Mouse (Mus musculus) stomach, embryonic 14.5 days (tissue): Measurements from ENCODE around the gene Gm5771. TPM values are rescaled to one million over a fixed set of nuclear protein-coding genes. Genes with fewer than 3 reads are reported as not detected.
"Not testable (repeated sequence)": the region's sequence is repeated elsewhere in the genome, so short reads cannot be mapped to it uniquely, and the experiment has no call there.

Source experiments
- ATAC-seq: fragments of 200-750 bp; cut with Nextera tagmentation; 2 replicates; pipeline ENCODE4 v1.8.0; 2017; ENCODE audit warnings: low read depth, moderate TSS enrichment; ENCODE audit not compliant: insufficient number of reproducible peaks, insufficient read depth, low FRiP score
- H3K27ac ChIP-seq: fragments of 300-500 bp; sonication (generic); 2 replicates; pipeline ENCODE4 v1.5.1; 2014; ENCODE audit warnings: mild to moderate bottlenecking, low read length, moderate library complexity, mixed read lengths
- H3K27me3 ChIP-seq: fragments of 300-500 bp; sonication (generic); 2 replicates; pipeline ENCODE4 v1.6.1; 2014; ENCODE audit warnings: low read length, control low read depth, mixed read lengths; ENCODE audit not compliant: control insufficient read depth, insufficient read depth
- H3K36me3 ChIP-seq: fragments of 300-500 bp; sonication (generic); 2 replicates; pipeline ENCODE4 v1.6.1; 2014; ENCODE audit warnings: mild to moderate bottlenecking, control low read depth, low read length, moderate library complexity, mixed read lengths; ENCODE audit not compliant: control insufficient read depth, insufficient read depth
- H3K4me1 ChIP-seq: fragments of 300-500 bp; sonication (generic); 2 replicates; pipeline ENCODE4 v1.6.1; 2014; ENCODE audit warnings: low read length, control low read depth, mixed read lengths; ENCODE audit not compliant: control insufficient read depth, insufficient read depth
- H3K4me2 ChIP-seq: fragments of 300-500 bp; sonication (generic); replicated peaks from 2 replicates; pipeline ENCODE4 v1.6.1; 2014; ENCODE audit warnings: low read depth, low read length, control low read depth
- H3K4me3 ChIP-seq: fragments of 300-500 bp; sonication (generic); 2 replicates; pipeline ENCODE4 v1.5.1; 2014; ENCODE audit warnings: low read depth, low read length, control low read depth
- H3K9ac ChIP-seq: fragments of 300-500 bp; sonication (generic); replicated peaks from 2 replicates; pipeline ENCODE4 v1.6.1; 2014; ENCODE audit warnings: low read depth, mild to moderate bottlenecking, control low read depth, low read length, moderate library complexity, mixed read lengths
- H3K9me3 ChIP-seq: fragments of 300-500 bp; sonication (generic); 2 replicates; pipeline ENCODE4 v1.6.1; 2016; ENCODE audit warnings: low read depth, low read length, control low read depth; ENCODE audit not compliant: control insufficient read depth
- WGBS: fragments of 180-500 bp; shearing (Covaris S2); extraction: QIAGEN DNeasy Blood & Tissue Kit; methylation state at CpG from one replicate; pipeline ENCODE4 v1.1.7; 2014; 5-methylcytosine and 5-hydroxymethylcytosine counted together
- polyA plus RNA-seq: library from polyadenylated mRNA; unstranded; fragments of >200 nt; fragmentation: Nextera tagmentation; extraction: Ambion mirVana; gene quantifications from 2 replicates; pipeline ENCODE4 v1.2.1, GENCODE M21; 2014

Gm5771 gene
- 0.69 TPM in 1 of 2 replicates, not detected in the other for polyA plus RNA-seq

DNA sequence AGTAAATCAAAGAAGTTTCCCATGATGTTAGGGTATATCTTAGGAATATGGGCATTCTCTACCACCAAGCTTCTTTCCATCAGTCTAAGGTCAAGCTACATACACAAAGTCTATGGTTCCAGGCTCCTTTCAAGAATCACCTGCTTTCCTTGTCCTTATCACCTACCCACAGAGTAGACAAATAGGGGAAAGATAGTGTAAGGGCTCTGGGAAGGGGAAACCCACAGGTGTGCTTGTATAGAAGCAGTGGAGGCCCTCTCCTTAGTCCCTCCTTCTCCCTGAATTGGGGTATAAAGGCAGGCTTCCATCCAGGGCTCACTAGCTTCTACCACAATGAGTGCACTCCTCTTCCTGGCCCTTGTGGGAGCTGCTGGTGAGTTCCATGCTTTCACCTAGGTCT lies at the start of gene Gm5771:
Gm5771 (plus strand) TSS at position 301 of the 400 bp plus-strand sequence.
- H3K4me1 ChIP-seq, H3K36me3 ChIP-seq, H3K9ac ChIP-seq, H3K27me3 ChIP-seq, H3K4me2 ChIP-seq, H3K4me3 ChIP-seq, ATAC-seq, H3K27ac ChIP-seq, H3K9me3 ChIP-seq: not testable (repeated sequence)

GRCm38 (mm10) chr6:41353932-41354331 lies 38.2 kb upstream of the Gm5771 start, which contains the start of gene Try10:
Try10 (plus strand) TSS chr6:41354105.
- Histone ChIP-seq H3K4me2 (no peak within 1 kb of the TSS), H3K36me3 (no peaks in the 10 kb centered on the region), H3K4me3 (no peak within 1 kb of the TSS), H3K4me1 (no peaks in the 10 kb centered on the region), H3K27ac (no peak within 1 kb of the TSS), H3K9me3 (no peaks in the 10 kb centered on the region), H3K27me3 (no peaks in the 10 kb centered on the region), H3K9ac (no peak within 1 kb of the TSS)
- 79% methylated on average over 2 of the region's 2 CpGs for WGBS
- no peak for ATAC-seq

GRCm38 (mm10) chr6:41373772-41374171 lies 18.4 kb upstream of the Gm5771 start:
- 85% methylated on average over 1 of the region's 2 CpGs for WGBS
- not testable (repeated sequence) for H3K4me2 ChIP-seq, ATAC-seq, H3K4me1 ChIP-seq, H3K4me3 ChIP-seq, H3K9me3 ChIP-seq, H3K27ac ChIP-seq, H3K9ac ChIP-seq, H3K36me3 ChIP-seq, H3K27me3 ChIP-seq

DNA sequence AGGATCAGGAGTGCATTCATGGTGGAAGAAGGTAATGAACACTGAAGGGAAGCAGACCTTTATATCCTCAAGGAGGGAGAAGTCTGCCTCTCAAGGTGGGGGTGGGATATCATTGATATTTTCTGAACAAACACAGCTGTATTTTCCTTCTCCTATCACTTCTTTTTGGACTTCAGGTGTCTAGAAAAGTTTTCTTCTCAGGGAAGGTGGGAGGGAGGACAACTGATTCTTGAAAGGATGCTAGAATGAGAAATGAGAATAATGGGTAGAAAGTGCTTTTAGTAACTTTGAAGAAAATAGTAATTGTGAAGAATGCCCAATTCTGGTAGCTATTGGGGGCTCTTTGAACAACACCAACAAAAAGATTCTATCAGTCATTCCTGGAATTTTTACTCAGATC lies 14.6 kb upstream of the Gm5771 start, which contains the start of gene Prss3:
Prss3 (minus strand) TSS at position 101 of the 400 bp plus-strand sequence.
- ATAC-seq, H3K27me3 ChIP-seq, H3K4me3 ChIP-seq, H3K9ac ChIP-seq, H3K9me3 ChIP-seq, H3K4me1 ChIP-seq, H3K4me2 ChIP-seq, H3K27ac ChIP-seq, H3K36me3 ChIP-seq: not testable (repeated sequence)

DNA sequence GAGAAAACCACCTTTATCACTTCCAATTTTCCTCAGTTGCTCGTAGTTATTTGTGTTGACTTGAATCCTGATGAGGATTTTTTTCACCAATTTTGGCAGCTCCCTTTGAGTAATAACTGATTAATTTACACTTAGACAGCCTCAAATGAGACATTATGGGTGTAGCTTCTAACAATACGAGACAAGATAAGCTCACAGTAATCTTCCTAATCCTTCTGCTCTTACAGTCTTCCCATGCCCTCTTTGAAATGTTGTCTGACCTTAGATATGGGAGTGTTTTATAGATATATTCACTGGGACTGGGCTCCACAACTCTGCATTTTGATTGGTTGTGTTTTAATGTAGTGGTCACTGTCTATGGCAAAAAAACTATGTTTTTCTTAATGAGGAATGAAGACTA lies 5.4 kb upstream of the Gm5771 start:
- no peak overlapping the region for H3K9ac ChIP-seq
- H3K36me3 ChIP-seq, result no peaks in the 10 kb centered on the region
- H3K4me1 ChIP-seq, result no peaks in the 10 kb centered on the region
- H3K9me3 ChIP-seq, result no peaks in the 10 kb centered on the region
- 67% methylated on average over 2 of the region's 2 CpGs for WGBS
- no peaks in the 10 kb centered on the region for H3K27me3 ChIP-seq
- no peak overlapping the region for H3K4me2 ChIP-seq
- no peak overlapping the region for H3K4me3 ChIP-seq
- no peak overlapping the region for H3K27ac ChIP-seq
- ATAC-seq, result no peak

DNA sequence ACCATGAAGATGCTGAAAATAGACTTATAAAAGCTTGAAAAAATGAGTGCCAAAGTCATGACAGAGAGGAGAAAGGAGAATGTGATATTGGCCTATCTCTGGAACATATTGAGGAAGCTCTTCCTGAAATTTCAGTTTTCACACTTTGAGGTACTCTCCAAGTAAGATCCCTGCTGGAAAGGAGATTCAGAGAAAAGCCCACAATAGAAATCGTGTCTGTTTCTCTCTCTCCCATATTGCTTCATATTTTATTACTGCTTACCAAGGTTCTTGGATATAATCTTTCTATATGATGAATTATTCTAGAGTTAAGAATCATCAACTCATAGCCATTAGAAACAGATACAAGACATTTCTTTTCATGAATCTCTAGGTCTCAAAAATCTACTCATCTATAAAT lies 516 bp upstream of the Gm5771 start:
- H3K9me3 ChIP-seq, H3K4me3 ChIP-seq, ATAC-seq, H3K27ac ChIP-seq, H3K4me1 ChIP-seq, H3K4me2 ChIP-seq, H3K9ac ChIP-seq, H3K27me3 ChIP-seq, H3K36me3 ChIP-seq: not testable (repeated sequence)
- WGBS, result 64% methylated on average over 1 of the region's 1 CpGs

DNA sequence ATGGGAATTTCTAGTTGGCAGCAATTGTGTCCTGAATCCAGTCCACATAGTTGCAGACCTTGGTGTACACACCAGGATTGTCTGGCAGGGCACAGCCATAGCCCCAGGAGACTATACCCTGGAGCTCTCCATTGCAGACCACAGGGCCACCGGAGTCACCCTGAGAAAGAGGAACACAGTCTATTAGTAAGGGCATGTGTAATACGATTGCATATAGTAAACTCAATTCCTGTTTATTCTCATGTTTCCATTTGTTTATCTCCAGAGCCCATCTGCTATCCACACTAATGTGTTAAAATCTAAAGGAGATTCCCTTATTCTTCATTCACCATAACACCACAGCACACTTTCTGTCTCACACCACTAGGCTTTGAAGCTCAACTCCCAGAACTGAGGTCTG lies 50.1 kb downstream of the Gm5771 start:
- H3K36me3 ChIP-seq, H3K4me3 ChIP-seq, H3K4me1 ChIP-seq, H3K9me3 ChIP-seq, H3K9ac ChIP-seq, H3K27ac ChIP-seq, H3K4me2 ChIP-seq, ATAC-seq, H3K27me3 ChIP-seq: not testable (repeated sequence)
- 100% methylated on average over 1 of the region's 2 CpGs for WGBS

DNA sequence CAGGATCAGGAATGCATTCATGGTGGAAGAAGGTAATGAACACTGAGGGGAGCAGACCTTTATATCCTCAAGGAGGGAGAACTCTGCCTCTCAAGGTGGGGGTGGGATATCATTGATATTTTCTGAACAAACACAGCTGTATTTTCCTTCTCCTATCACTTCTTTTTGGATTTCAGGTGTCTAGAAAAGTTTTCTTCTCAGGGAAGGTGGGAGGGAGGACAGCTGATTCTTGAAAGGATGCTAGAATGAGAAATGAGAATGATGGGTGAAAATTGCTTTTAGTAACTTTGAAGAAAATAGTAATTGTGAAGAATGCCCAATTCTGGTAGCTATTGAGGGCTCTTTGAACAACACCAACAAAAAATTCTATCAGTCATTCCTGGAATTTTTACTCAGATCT lies 53.9 kb downstream of the Gm5771 start, which contains the start of gene Gm10334:
Gm10334 (minus strand) TSS at position 101 of the 400 bp plus-strand sequence.
- H3K36me3 ChIP-seq, H3K27me3 ChIP-seq, H3K4me3 ChIP-seq, H3K4me1 ChIP-seq, H3K27ac ChIP-seq, H3K9me3 ChIP-seq, H3K9ac ChIP-seq, ATAC-seq, H3K4me2 ChIP-seq: not testable (repeated sequence)
